Mouse (Mus musculus): ENCODE data around the gene Pibf1. TPM values are rescaled to one million over a fixed set of nuclear protein-coding genes. Genes with fewer than 3 reads are reported as not detected.

The Pibf1 gene
- total and polyA plus RNA-seq, 3 experiments: 8.4 to 11.0 TPM; not detected in 1

DNA sequence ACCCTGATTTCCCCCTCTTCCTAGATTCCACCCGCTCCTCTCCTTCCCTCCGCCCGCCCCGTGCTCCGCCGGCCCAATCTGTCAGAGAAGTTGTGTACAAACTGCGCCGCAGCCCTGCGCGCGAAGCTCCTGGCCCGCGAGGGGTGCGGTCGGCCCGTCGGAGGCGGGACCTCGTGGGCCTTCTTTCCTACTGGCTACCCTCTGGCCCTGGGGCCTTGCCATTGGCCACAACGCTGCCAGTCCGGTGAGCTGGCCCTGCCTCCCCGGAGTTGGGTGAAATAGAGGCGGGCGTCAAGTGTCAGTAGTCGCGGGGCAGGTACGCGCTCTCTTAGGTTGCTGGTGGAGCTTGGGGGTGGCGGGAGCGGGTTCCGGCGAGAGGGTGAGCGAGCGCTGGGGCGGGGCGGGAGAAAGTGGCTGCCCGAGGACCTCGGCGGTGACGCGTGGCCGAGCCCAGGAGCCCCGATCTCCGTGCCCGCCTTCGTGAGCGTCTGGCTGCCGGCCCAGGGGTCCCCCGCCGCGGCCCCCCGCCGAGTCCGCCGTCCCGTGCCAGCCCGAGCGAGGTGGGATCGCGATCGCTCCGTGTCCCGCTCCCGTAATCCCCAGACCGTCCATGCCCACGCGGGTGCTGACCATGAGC, 199.3 kb downstream of the Pibf1 start, which contains the start of gene Klf5 (continued):
- TF ChIP-seq POLR2AphosphoS2 (IDR thresholded peaks at IDR 0.05; ENCODE audit: low read length) (peak; percentile 66; the same call in 1 of the 2 replicates), USF2 (IDR thresholded peaks at IDR 0.05; ENCODE audit: borderline replicate concordance in 1 of 2, insufficient read depth in 1 of 2, low read depth in 1 of 2, low read length in 2 of 2) (no peak)

DNA sequence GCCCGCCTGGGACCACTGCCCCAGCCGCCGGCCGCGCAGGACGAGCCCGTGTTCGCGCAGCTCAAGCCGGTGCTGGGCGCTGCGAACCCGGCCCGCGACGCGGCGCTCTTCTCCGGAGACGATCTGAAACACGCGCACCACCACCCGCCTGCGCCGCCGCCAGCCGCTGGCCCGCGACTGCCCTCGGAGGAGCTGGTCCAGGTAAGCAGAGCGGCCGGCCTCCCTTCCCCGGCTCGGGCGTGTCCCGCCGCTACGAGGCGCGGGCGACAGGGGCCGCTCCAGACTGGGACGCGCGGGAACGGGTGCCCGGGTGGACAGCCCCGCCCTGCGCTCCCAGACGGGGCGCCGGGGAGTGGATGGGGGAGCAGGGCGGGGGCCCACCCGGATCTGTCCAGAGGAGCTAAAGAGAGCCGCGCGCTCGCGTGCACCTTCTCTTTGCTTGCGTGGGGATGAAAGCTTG, 199.8 kb downstream of the Pibf1 start:
- Histone ChIP-seq H3K4me1 (ENCODE audit: control insufficient read depth in 1 of 2, insufficient read depth in 2 of 2, low read length in 2 of 2) (peaks cover 5 to 12% of the 10 kb centered on the region in 2 experiments; a peak in 3 of 4 replicates), H3K79me2 (ENCODE audit: control insufficient read depth, insufficient read depth, low read length, poor library complexity) (peaks cover 7% of the 10 kb centered on the region; the same call in 1 of the 2 replicates), H3K9ac (ENCODE audit: control insufficient read depth, low read depth, low read length, poor library complexity, severe bottlenecking) (peak overlapping the region; percentile 85), H3K9me3 (replicated peaks; ENCODE audit: insufficient read depth, low read length) (no peaks in the 10 kb centered on the region), H3K36me3 (ENCODE audit: control insufficient read depth in 1 of 2, insufficient read depth in 2 of 2, low read length in 2 of 2) (peaks cover 0 to 12% of the 10 kb centered on the region in 2 experiments; a peak in 2 of 4 replicates), H3K27ac (ENCODE audit: control insufficient read depth, low read depth, low read length) (no peak overlapping the region; the same call in 1 of the 2 replicates), H3K4me3 (ENCODE audit: control insufficient read depth in 1 of 2, insufficient read depth in 1 of 2, low read depth in 2 of 2, low read length in 2 of 2) (peak overlapping the region; percentile 88 to 96), H3K27me3 (ENCODE audit: control insufficient read depth in 1 of 2, insufficient read depth in 2 of 2, low read length in 2 of 2) (no peaks in the 10 kb centered on the region)
- TF ChIP-seq ZMIZ1 (IDR thresholded peaks at IDR 0.05; ENCODE audit: low read depth, low read length): no peak
- TF ChIP-seq RAD21 (IDR thresholded peaks at IDR 0.05; ENCODE audit: low read depth, low read length): no peak; the same call in 1 of the 2 replicates
- no peak for TF ChIP-seq ZC3H11A (IDR thresholded peaks at IDR 0.05; ENCODE audit: low read depth, low read length)
- TF ChIP-seq MXI1 (IDR thresholded peaks at IDR 0.05; ENCODE audit: low read depth, low read length): peak; percentile 37
- TF ChIP-seq UBTF (IDR thresholded peaks at IDR 0.05; ENCODE audit: borderline replicate concordance, insufficient read depth, low read depth, low read length): no peak; the same call in 1 of the 2 replicates
- TF ChIP-seq NRF1 (IDR thresholded peaks at IDR 0.05; ENCODE audit: insufficient read depth, low read depth, low read length, poor library complexity, severe bottlenecking): peak; percentile 27; the same call in 1 of the 2 replicates
- 0 out of 2 replicates have a peak, but pooled peaks have one; percentile 35 for TF ChIP-seq MAZ (IDR thresholded peaks at IDR 0.05; ENCODE audit: low read depth, low read length)
- TF ChIP-seq CTCF (IDR thresholded peaks at IDR 0.05 in 2 of 3, conservative IDR thresholded peaks at IDR 0.05 in 1 of 3; ENCODE audit: control insufficient read depth in 1 of 3, insufficient read depth in 1 of 3, low read depth in 2 of 3, low read length in 3 of 3, poor library complexity in 1 of 3, severe bottlenecking in 1 of 3): peak in 1 of 3 experiments; percentile 2; a peak in 1 of 6 replicates
- TF ChIP-seq E2F4 (IDR thresholded peaks at IDR 0.05; ENCODE audit: borderline replicate concordance, low read depth, low read length): no peak
- no peak for TF ChIP-seq EP300 (IDR thresholded peaks at IDR 0.05; ENCODE audit: low read depth in 1 of 2, low read length in 2 of 2)
- no peak for TF ChIP-seq BHLHE40 (IDR thresholded peaks at IDR 0.05; ENCODE audit: borderline replicate concordance, low read depth, low read length)
- peak; percentile 64 for DNase-seq (ENCODE audit: low read depth, low spot score)

DNA sequence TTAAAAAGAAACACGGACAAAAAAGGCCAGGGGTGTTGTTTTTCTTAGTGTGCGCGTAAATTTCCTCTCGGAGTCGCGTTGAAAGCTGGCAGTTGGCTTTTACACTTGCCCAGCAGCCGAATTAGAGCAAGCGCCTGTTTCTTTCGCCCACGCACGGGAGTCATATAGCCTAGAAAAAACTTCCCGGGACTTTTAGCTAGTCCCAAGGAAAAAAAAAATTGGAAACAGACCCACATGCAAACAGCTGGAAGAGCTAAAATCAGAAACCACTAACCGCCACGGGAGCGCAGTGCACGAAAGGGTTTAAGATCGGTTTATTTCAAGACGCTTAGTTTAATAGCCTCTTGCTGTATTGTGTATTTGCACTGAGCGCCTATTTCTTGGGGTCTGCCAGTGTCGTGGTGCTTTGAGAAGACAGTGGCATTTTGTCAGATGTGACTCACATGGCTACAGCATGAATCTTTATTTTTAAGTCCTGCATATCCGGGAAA, 200.5 kb downstream of the Pibf1 start:
- peaks cover 7% of the 10 kb centered on the region; the same call in 1 of the 2 replicates for H3K79me2 ChIP-seq (ENCODE audit: control insufficient read depth, insufficient read depth, low read length, poor library complexity)
- no peak overlapping the region for H3K27ac ChIP-seq (ENCODE audit: control insufficient read depth, low read depth, low read length)
- no peaks in the 10 kb centered on the region for H3K9me3 ChIP-seq (replicated peaks; ENCODE audit: insufficient read depth, low read length)
- H3K36me3 ChIP-seq (ENCODE audit: control insufficient read depth in 1 of 2, insufficient read depth in 2 of 2, low read length in 2 of 2): peaks cover 0 to 12% of the 10 kb centered on the region in 2 experiments; a peak in 2 of 4 replicates
- peak overlapping the region; percentile 85 for H3K9ac ChIP-seq (ENCODE audit: control insufficient read depth, low read depth, low read length, poor library complexity, severe bottlenecking)
- TF ChIP-seq ETS1 (IDR thresholded peaks at IDR 0.05; ENCODE audit: low read depth, low read length): no peak
- no peak for TF ChIP-seq MAZ (IDR thresholded peaks at IDR 0.05; ENCODE audit: low read depth, low read length)
- no peak for TF ChIP-seq ZC3H11A (IDR thresholded peaks at IDR 0.05; ENCODE audit: low read depth, low read length)
- no peak for TF ChIP-seq ZMIZ1 (IDR thresholded peaks at IDR 0.05; ENCODE audit: low read depth, low read length)
- TF ChIP-seq TCF12 (IDR thresholded peaks at IDR 0.05; ENCODE audit: low read depth, low read length): no peak
- no peak for TF ChIP-seq MYB (IDR thresholded peaks at IDR 0.05; ENCODE audit: low read depth, low read length)
- no peak for TF ChIP-seq MAX (IDR thresholded peaks at IDR 0.05; ENCODE audit: low read length)
- TF ChIP-seq MXI1 (IDR thresholded peaks at IDR 0.05; ENCODE audit: low read depth, low read length): no peak
- TF ChIP-seq CTCF (IDR thresholded peaks at IDR 0.05 in 2 of 3, conservative IDR thresholded peaks at IDR 0.05 in 1 of 3; ENCODE audit: control insufficient read depth in 1 of 3, insufficient read depth in 1 of 3, low read depth in 2 of 3, low read length in 3 of 3, poor library complexity in 1 of 3, severe bottlenecking in 1 of 3): no peak
- no peak for TF ChIP-seq KAT2A (conservative IDR thresholded peaks at IDR 0.05; ENCODE audit: low read depth, low read length)
- no peak for TF ChIP-seq SMC3 (IDR thresholded peaks at IDR 0.05; ENCODE audit: low read depth, low read length)
- TF ChIP-seq MEF2A (IDR thresholded peaks at IDR 0.05; ENCODE audit: extremely low read depth, insufficient replicate concordance, low read depth, low read length, poor library complexity, severe bottlenecking): no peak
- TF ChIP-seq USF1 (IDR thresholded peaks at IDR 0.05; ENCODE audit: low read depth, low read length): no peak
- TF ChIP-seq BHLHE40 (IDR thresholded peaks at IDR 0.05; ENCODE audit: borderline replicate concordance, low read depth, low read length): no peak
- TF ChIP-seq CHD2 (IDR thresholded peaks at IDR 0.05; ENCODE audit: low read length): no peak
- TF ChIP-seq EP300 (IDR thresholded peaks at IDR 0.05; ENCODE audit: low read depth in 1 of 2, low read length in 2 of 2): no peak
- no peak for TF ChIP-seq TBP (IDR thresholded peaks at IDR 0.05; ENCODE audit: low read depth, low read length)
- TF ChIP-seq NRF1 (IDR thresholded peaks at IDR 0.05; ENCODE audit: insufficient read depth, low read depth, low read length, poor library complexity, severe bottlenecking): no peak
- no peaks in the 10 kb centered on the region for H3K27me3 ChIP-seq (ENCODE audit: control insufficient read depth in 1 of 2, insufficient read depth in 2 of 2, low read length in 2 of 2)
- peaks cover 5 to 9% of the 10 kb centered on the region in 2 experiments; a peak in 3 of 4 replicates for H3K4me1 ChIP-seq (ENCODE audit: control insufficient read depth in 1 of 2, insufficient read depth in 2 of 2, low read length in 2 of 2)
- peak overlapping the region; percentile 88 to 96 for H3K4me3 ChIP-seq (ENCODE audit: control insufficient read depth in 1 of 2, insufficient read depth in 1 of 2, low read depth in 2 of 2, low read length in 2 of 2)
- DNase-seq (ENCODE audit: low read depth, low spot score): peak; percentile 45
